Mouse (Mus musculus) adipocyte (in vitro differentiated cells): Measurements from ENCODE around the gene Ebf1.
A peak's percentile ranks its signal among the peaks of the same experiment; 100 is the strongest.

Experiments
- DNase-seq: peaks from one replicate; pipeline ENCODE4 v3.0.0-alpha.2; 2016; ENCODE audit warnings: low spot score

Gene Ebf1

DNA sequence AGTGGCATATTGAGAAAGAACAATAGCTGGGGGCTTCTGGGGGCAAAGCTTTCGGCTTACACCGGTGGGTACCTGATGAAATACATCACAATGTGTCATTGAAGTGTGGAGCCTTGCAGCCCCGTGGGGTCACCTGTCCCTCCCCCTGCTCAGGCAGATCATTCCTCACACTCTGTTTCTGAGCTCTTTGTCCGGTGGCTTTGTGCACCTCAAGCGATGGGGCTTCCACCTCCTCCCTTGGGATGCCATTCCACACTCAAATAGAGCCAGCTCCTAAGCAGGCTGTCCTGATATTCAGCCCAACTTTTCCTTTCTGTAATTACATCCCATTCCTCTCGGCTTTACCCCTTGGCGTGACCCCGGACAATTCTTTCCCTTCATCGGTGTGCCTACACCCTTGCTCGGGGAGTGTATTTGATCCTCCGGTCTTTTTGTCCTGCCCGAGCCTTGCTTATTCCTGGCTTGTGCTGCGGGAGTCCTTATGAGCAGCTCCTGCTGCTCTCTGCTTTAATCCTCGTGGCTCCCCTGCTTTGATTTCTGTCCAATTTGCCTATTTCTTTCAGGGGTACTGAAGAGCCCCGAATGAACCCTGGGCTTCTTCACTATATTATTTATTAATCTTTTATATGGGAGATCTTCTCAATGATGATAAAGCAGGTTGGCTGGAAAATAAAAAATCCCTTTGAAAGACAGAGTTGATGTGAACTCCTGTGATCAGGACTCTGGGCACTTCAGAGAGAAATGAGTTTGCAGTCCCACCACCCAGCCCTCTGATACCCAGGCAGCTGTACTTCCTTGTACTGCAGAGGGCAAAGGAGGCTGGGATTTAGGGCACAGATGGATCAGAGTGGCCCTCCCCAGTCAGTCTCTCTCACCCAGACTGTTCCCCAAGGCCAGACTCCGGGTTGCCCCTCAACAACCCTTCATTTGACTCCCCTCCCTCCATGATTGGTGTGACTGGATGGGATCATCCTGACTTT lies 160.5 kb downstream of the Ebf1 start:
- DNase-seq = no peak

DNA sequence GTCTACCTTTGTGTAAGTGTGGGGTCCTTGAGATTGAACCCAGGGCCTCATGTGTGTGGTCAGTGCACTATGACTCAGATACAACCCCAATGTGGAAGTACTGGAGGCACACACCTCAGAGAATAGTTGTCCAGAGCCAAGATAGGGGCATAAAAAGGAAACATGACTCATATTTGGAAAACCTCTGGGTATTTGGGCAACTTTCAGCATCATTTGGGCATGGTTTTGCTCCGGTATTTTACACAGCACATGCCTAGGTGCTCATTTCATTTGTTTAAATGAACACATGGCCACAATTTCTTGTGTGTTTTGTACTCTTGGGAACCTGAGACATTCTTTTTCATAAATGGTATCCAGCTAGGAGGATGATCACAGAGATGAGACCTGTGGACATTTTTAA lies 161.9 kb downstream of the Ebf1 start:
- no peak for DNase-seq

DNA sequence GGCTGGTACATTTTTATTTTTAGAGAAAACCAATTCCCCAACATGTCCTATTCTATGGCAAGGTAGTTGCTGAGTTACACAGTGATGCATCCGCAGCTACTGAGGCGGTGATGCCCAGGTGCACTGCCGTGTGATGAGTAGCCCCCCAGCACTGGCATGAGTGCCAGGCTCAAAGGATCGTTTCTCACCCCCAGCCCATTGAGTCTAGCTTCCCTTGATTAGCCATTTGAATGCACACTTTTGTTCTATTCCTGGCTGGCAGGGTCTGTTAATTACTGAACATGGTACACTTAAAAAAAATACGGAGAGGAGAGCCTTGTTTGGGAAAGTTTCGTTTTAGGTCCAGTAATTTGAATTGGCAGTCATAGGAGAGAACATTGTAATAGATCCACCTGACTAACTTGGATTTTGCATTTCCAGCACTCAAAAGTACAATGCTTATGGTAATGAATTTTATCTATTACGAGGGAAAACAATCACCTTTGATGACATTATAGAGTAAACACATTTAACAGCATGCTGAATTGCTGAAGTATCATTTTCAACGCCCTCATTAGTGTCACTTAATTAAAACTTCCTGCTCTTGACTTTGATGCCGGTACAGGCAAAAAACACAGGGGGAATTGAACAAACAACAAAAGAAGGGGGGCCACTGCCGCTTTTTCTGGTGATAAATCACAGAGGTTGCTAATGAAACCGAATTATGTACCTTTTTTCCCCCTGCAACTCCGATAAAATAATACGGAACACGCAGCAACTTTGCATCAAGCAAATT lies 167.3 kb downstream of the Ebf1 start:
- DNase-seq = no peak

DNA sequence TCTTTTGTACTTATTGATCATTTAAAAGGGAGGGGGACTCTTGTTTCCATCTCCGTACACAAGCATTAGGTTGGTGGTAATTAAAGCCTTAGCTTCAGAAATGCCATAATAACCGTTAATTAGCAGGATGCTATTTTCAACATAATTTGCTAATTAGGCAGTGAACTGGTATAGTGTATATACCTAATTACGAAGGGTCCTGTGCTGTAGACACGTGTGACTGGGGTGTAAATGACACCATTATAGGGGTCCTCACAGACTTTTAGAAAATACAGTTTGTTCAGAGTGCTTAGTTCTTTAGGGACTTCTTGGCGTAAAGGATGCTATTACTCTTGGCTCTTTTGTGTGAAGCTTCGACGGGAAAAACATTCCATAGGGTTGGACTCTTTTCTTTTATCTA lies 167.9 kb downstream of the Ebf1 start:
- DNase-seq = no peak

DNA sequence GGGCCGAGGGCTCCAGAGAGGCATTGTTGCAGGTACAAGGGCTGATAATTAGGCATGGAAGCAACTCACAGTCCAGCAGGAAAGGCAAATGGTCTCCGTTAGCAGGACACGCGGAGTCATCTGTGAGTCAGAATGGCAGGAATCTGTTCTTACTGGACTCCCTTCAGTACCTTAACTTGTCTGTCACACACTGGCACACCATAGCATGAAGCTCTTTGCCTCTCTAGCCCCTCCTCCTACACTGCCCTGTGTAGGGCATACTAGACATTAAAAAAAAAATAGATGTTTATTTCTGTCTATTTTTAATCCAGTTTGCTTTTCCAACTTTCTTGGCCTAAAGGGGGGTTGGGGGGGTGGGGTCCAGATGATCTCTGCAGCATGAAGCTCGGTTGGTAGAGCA lies 168.4 kb downstream of the Ebf1 start:
- no peak for DNase-seq

DNA sequence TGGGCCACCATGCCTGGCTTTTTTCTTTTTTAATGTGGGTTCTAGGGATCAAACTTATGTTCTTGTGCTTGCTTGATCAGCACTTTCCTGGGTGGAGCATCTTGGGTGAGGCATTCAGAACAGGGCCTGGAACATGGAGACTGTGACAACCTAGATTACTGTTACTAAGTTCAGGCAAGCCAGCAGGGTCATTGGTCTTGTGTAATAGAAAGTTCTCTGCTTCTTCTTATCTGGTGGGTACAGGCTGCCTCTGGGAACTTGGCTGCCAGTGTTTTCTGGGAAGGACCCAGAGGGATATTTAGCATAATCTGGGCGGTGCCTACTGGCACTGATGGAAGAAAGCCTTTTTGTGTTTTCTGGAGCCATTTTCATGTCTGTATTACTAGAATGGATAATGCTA lies 170.9 kb downstream of the Ebf1 start:
- peak; percentile 53 for DNase-seq

DNA sequence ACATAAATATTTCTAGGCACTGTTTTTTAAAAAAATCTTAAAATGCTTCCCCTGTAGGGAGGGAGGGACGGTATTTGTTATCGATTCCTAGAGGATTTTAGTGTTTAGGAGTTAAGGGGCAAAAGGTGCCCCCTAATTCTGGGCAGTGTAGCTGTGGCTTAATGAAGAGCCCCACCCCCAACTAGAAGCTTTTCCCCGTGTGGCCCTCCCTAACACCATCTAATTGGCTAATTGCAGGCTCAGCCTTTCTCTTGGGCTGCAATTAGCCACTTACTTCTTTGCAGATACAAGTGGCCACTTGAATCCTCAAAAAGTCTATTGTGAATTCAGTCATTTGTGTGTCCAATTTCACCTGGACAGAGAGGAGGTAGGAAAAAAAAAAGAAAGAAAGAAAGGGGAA lies 175.7 kb downstream of the Ebf1 start:
- DNase-seq = no peak

DNA sequence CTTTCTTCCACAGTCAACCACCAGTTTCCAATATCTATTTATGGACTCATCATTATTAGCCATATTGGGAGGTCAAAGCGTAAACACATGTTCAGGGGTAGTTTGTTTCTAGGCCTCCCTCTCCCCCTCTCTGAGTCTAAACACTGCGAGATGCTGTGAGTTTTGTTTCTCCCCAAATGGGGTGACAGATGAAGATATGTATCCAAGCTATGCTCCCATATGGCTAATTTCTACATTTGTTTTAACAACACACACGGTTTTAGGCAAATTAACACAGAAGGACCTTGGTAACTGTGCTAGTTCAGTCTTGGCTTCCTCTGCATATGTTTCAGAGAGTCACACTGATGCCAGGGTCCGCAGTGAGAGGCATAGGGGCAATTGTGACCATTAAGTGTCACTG lies 177.8 kb downstream of the Ebf1 start:
- no peak for DNase-seq

DNA sequence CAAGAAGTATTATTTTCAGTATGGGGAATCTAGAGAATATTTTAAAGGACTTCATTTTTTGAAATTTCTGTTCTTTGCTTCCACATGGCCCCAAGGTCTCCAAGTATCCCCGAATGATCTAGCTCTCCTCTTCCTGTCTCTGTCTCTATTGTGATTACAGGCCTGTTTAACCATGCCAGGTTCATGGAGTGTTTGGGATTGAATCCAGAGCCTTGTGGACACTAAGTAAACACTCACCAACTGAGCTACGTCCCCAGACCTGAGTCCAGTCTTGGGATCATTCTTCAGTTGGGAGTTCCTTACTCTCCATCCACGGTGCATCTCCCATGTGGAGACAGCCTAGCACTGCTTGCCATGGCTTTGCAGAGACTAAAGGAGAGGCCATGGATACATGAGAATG lies 178.7 kb downstream of the Ebf1 start:
- DNase-seq = peak; percentile 23

DNA sequence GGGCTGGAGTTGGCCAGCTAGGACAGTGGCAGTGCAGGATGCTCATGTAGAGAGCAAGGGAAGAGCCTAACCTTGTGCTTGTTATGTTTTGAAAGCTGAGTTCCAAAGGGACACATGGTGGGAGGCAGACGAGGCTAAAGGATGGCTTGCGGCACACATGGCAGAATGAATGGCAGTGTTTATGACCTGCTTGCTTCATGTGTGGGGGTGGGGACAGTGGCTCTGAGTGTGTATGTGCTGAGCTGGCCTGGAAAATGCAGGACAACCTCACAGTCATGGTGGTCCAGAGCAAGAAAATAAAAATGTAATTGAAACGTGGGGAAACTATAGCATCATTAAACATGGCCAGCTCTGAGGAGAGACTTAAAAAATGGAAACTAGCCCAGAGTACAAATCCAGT lies 181.2 kb downstream of the Ebf1 start:
- DNase-seq = no peak

DNA sequence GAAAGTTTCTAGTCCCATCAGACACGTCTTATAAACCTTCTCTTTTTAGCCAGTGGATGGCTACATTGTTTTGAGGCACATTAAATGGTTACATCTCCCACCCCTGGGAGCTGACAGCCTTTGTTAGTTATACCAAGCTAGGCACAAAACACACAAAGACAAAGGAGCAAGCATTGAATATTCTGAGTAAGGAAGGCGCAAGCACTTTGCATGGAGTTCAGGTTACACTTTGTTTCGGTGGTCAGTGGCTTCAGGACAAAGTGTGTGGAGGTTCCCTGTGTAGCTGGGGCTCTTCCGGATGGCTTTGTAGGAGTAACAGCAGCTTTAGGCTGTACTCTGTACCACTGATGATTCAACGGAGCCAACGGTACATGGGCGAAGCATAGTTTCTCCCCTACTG lies 186.9 kb downstream of the Ebf1 start:
- no peak for DNase-seq

DNA sequence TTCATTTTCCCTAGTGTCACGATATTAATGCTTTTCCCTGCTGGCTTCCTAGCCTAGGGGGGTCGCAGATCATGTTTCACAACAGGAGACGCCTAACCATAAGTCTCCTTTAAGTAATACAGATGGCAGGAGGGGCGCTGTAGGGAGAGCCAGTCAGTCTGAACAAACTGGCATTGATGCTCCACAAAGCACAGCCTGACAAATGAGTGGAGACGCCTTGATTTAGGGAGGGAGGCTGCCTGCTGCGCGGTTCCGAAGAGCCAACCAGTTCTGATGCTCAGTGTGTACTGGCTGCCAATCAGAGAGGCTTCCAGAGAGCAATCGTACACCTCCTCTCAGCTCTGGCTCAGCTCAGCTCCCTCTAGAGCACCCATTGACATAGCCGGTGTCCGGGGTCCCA lies 189.5 kb downstream of the Ebf1 start:
- no peak for DNase-seq

DNA sequence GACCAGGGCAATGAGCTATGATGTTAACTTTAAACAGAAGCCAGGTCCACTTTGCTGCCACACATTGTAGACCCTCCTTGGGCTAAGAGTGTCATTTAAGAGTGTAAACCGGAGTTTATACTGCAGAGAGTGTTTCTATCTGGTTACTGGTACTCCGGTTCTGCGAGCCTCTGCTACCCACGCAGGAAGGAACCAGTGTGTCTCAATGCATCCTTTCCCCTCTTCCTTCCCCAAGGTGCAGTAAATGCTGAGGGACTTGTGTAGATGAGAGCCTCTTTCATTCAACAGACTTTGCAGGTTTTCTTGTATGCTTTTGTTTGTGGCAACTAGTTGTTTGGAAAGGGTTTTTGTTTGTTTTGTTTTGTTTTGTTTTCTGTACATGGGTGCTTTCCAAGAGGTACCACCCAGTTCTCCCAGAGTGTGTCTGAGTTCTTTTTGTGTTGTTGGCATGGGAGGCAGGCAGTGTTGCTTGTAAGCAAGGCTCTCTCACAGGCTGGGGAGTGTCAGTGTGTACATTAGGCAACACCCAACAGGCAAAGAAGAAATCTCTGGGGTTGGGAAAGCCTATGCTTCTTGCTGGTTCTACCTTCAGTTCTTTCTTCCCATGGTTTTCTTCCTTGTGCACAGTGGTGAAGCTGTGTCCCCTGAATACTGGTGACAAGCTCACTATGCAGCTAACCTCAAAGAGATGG lies 191.9 kb downstream of the Ebf1 start:
- DNase-seq = peak; percentile 59

DNA sequence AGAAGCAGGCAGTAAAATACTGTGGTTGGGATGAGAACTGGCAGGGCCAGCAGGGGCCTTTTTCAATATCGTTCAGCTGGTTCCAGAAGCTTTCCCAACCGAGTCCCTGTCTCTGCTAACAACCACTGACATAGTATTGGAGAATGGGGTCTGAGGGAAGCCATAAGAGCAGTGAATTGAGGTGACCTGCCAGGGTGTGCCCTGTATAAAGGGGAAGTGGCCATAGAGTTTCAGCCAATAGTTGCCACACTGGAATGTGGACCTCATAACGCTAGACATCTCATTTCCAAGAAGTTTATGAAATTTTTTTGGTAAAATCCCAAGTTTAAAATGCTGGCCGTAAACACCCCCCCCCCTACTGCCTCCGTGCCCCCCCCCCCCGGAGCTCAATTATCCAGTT lies 193.9 kb downstream of the Ebf1 start:
- peak; percentile 74 for DNase-seq

DNA sequence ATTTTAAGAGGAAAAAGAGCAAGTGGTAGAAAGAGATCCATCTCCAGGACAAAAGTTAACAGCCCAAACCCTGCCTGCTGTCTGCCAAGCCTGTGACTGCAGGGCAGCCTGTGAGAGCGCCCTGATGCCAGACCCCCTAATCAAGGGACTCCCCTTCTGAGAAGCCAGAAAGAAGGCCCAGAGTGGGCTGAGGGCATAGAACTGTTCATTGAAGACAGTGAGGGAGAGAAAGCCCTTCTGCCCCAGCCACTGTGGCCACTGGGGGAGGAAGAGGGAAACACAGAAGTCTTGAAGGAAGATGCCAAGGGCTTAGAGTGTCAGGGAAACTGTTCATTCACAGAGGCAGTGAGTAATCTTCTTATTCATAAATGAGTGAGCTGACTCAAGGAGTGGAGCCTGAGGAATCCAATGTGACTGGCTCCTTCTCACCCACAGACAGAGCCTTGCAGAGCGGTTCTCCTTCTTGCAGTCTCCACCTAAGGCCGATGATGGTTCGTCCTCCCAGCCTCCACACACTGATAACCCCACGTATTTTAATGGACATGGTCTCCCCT lies 195.2 kb downstream of the Ebf1 start:
- peak; percentile 46 for DNase-seq

DNA sequence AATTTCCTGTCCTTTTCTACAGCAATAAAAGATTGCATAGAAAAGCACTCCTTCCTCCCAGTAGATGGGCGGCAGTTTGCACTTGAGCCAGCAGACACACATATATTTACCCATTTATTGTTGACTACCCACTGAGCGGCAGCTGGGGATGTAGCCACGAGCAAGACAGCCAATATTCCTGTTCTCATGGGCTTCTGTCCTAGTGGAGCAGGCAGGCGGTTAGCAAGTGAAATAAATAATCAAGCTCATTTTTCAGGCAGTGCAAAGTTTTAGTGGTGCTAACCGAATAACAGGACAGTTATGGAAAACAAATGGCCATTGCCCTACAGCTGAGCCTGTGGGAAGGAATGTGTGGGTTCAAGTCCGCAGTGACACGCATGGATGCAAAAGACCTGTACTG lies 196.4 kb downstream of the Ebf1 start:
- peak; percentile 66 for DNase-seq

DNA sequence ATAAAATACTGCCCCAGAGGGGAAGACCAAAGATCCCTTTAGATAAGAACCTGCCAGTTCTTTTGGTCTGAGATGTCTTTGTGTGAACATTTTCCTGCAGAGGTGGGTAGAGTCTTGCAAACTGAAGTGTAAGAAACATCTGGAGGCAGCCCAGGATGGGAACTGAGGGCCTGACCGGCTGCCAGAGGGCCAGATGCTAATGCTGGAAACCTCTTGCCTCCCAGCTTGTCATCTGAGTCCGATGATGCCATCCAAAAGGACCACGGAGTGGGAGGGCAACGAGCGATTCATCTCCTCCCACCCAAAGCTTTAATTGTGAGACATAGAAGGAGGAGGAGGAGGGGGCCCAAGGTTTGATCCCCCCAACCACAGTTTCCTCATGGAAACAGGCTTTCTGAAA lies 197.7 kb downstream of the Ebf1 start:
- no peak for DNase-seq

DNA sequence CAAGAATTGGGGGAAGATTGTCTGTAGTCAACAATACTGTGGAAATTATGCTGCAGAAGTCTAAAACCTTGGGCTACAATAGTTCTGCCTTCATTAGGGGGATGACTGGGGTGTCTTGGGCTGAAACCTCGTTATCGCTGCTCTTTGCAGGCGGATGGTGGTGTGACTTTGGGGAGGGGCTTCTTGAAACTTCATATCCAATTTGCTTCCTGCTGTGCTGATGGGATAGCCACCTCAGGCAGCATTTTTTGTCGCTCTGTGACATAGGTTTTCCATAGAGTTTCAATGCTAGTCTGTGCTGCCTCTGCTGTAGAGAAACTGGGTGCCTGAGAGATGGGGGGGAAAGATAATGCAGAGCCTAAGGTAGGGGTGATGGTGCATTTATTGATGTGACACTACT lies 198.9 kb downstream of the Ebf1 start:
- no peak for DNase-seq

DNA sequence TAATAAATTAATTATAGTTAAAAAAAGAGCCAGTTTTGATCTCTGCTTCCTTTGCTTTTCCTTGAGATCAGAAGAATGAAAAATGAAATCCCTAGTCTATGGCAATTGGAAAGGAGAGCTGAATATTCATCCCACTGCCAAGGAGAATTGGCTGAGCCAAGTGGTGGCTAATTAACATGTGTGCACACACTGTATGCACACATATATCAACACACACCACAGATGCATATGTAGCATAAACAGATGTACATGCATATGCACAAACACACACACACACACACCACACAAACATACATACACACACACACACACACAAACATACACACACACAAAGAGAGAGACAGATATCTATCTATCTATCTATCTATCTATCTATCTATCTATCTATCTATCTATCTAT lies 205.2 kb downstream of the Ebf1 start:
- no peak for DNase-seq

DNA sequence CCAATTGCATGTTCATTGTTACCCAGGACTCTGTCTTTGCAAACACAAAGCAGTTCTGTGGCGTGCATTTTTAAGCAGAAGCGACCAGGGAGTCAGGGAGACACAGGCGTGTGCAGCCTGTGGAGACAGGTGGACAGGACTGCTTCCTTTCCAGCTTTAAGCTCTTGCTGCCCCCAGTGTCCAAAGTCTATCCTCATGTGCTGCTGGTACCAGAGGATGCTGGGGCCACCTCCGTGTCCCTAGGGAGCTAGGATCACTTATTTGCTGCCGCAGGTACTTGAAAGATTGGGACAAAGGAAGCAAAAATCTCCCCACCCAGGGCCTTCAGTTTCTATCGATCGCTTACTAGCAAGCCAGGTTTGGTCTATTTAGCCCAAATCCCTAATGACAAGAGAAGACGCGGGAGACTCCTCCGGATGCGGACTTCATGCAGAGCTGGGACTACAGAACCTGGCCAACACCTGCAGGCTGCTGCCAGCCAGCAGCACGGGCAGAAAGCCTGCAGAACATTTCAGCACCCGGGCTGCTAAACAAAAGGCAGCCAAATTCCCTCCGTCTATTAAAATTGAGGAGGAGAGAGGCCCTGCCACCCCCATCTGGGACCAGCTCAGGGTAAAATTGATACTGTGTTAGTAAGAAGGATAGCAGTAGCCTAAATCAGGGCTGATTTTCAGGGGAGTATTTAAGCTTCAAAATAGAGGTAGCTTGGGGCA lies 215.3 kb downstream of the Ebf1 start:
- no peak for DNase-seq

DNA sequence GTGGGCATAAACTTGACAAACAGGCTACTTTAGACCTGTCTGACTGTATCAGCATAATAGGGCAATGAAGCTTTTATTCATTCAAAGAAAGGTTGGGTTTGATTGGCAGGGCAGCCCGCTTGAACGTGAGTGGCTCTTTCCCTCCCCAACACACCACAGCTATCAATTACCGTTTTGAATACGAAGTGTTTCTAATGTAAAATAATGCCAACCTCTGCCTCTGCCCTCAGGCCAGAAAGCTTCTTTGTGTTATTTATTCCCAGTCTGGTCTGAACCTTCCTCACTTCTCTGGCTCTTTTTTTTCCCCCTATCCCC lies 215.8 kb downstream of the Ebf1 start:
- DNase-seq = no peak
